Mouse (Mus musculus) bone marrow, adult 2 months (tissue): ENCODE measurements at regions not wholly inside any gene's neighbourhood (a gene's known extent, or its start where the extent isn't known, plus 50 kb on each side); places are given as distances from the start of the nearest gene placed in this dataset.
A peak's percentile ranks its signal among the peaks of the same experiment; 100 is the strongest.
"Not testable (repeated sequence)": the region's sequence is repeated elsewhere in the genome, so short reads cannot be mapped to it uniquely, and the experiment has no call there.

Experiments used
- H3K27ac ChIP-seq: fragments of 200-500 bp; 2 replicates; pipeline ENCODE4 v1.5.1; 2012; ENCODE audit warnings: low read depth, mild to moderate bottlenecking, control low read depth, inconsistent platforms, low read length; ENCODE audit not compliant: control insufficient read depth, poor library complexity, insufficient read depth
- H3K4me1 ChIP-seq: fragments of 200-500 bp; 2 replicates; pipeline ENCODE4 v1.6.1; 2011; ENCODE audit warnings: low read length; ENCODE audit not compliant: control insufficient read depth, insufficient read depth
- H3K4me3 ChIP-seq: fragments of 200-500 bp; replicated peaks from 2 replicates; pipeline ENCODE3; 2011; ENCODE audit warnings: mild to moderate bottlenecking, low read depth, low read length, control low read depth; ENCODE audit not compliant: control insufficient read depth
- CTCF ChIP-seq: fragments of 200-500 bp; IDR thresholded peaks from 2 replicates; pipeline ENCODE4 v1.5.1; 2011; ENCODE audit warnings: low read length, control low read depth; ENCODE audit not compliant: control insufficient read depth, insufficient read depth
- POLR2A ChIP-seq: fragments of 200-500 bp; IDR thresholded peaks from 2 replicates; pipeline ENCODE4 v1.6.1; 2011; ENCODE audit warnings: low read depth, mild to moderate bottlenecking, control low read depth, low read length, borderline replicate concordance; ENCODE audit not compliant: control insufficient read depth
- WGBS: fragments of 180-500 bp; shearing (Covaris S2); methylation state at CpG from one replicate; pipeline ENCODE4 v1.1.7; 2018; 5-methylcytosine and 5-hydroxymethylcytosine counted together

GRCm38 (mm10) chr10:120675369-120675768, 199.1 kb upstream of the Hmga2 start:
- TF ChIP-seq POLR2A (no peak), CTCF (no peak)
- no peak overlapping the region for H3K27ac ChIP-seq
- peaks cover 2% of the 10 kb centered on the region; the same call in 1 of the 2 replicates for H3K4me1 ChIP-seq
- H3K4me3 ChIP-seq, result no peak overlapping the region
- 64% methylated on average over 4 of the region's 4 CpGs for WGBS

- Histone ChIP-seq H3K4me1 (peaks cover 2% of the 10 kb centered on the region; the same call in 1 of the 2 replicates), H3K4me3 (no peak overlapping the region), H3K27ac (no peak overlapping the region)
- TF ChIP-seq POLR2A (no peak), CTCF (no peak)
- WGBS, result 17% methylated on average over 10 of the region's 10 CpGs
Measured at GRCm38 (mm10) chr10:120674321-120675045, 198.2 kb upstream of the Hmga2 start.

GRCm38 (mm10) chr10:120667678-120668031, 191.4 kb upstream of the Hmga2 start:
- H3K4me1 ChIP-seq, H3K4me3 ChIP-seq, H3K27ac ChIP-seq: not testable (repeated sequence)
- 85% methylated on average over 7 of the region's 7 CpGs for WGBS

- WGBS, result 84% methylated on average over 12 of the region's 12 CpGs
- no peak overlapping the region for H3K27ac ChIP-seq
- no peaks in the 10 kb centered on the region for H3K4me1 ChIP-seq
- H3K4me3 ChIP-seq, result no peak overlapping the region
- no peak for TF ChIP-seq POLR2A
- 0 out of 2 replicates have a peak, but pooled peaks have one; percentile 12 for TF ChIP-seq CTCF
Measured at GRCm38 (mm10) chr10:120666985-120667677, 190.9 kb upstream of the Hmga2 start.

- Histone ChIP-seq H3K4me3 (no peak overlapping the region), H3K4me1 (no peaks in the 10 kb centered on the region), H3K27ac (no peak overlapping the region)
- TF ChIP-seq POLR2A, result no peak
- TF ChIP-seq CTCF, result no peak
- WGBS, result 57% methylated on average over 7 of the region's 7 CpGs
Measured at GRCm38 (mm10) chr10:120666202-120666860, 190.1 kb upstream of the Hmga2 start.

DNA sequence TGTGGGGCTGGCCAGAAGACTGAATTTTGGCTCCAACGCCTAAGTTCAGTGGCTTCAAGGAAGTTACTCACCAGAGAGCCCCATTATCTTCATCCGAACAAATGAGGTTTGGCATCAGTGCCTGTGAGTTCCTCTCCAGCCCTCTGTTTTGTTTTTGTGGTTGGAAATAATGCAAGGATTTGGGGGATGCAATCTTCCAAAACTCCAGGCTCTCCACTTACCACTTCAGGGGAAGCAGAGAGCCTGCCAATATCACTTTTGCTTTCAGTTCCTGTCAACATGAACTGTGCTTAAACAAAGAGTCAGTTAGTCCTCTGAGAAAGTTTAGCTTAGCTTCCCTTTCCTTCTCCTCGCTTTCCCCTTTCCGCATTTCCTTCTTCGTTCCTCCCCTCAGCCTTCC, 189.4 kb upstream of the Hmga2 start:
- H3K27ac ChIP-seq, result no peak overlapping the region
- no peak overlapping the region for H3K4me3 ChIP-seq
- TF ChIP-seq POLR2A (no peak), CTCF (no peak)
- H3K4me1 ChIP-seq, result no peaks in the 10 kb centered on the region
- 3% methylated on average over 5 of the region's 5 CpGs for WGBS

DNA sequence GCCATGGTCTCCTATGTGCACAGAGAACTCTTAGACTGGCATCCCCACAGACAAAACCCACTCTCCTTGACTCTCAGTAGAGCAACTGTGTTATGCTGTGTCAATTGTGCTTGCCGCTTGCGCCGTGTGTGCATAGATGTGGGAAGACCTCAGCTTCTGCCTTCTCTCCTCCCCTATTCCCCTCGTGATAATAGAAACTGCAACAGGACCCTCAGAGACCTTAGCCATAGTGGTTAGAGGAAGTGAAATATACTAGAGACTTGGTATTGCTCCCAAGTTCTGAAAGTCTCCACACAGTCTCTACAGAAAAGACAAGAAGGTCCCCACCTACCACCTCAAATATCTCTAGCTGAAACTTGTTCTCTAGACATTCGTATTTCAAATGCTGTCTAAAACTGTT, 188.2 kb upstream of the Hmga2 start:
- TF ChIP-seq POLR2A (no peak), CTCF (no peak)
- H3K4me1 ChIP-seq, result no peaks in the 10 kb centered on the region
- 54% methylated on average over 5 of the region's 5 CpGs for WGBS
- H3K27ac ChIP-seq, result no peak overlapping the region
- no peak overlapping the region for H3K4me3 ChIP-seq

DNA sequence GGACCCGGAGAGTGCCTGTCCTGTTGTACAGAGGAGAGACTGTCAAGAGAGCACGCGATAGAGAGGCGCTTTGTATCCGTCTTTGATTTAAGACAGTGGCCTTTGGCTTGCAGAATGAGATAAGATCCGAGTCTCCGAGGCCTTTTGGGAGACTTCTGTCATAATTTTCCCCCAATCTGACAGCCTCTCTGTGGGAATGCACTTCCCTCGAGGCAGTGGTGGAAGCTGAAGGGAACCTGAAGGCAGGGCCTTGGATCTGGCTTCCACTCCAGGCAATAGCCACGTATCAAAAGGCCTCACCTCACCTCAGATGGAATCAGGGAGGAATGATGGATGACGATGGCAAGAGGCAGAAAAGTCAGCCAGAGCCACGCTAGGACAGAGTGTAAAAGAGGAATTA, 187.1 kb upstream of the Hmga2 start:
- no peaks in the 10 kb centered on the region for H3K4me1 ChIP-seq
- no peak overlapping the region for H3K4me3 ChIP-seq
- no peak overlapping the region for H3K27ac ChIP-seq
- WGBS, result 84% methylated on average over 11 of the region's 11 CpGs
- TF ChIP-seq CTCF, result no peak
- no peak for TF ChIP-seq POLR2A

DNA sequence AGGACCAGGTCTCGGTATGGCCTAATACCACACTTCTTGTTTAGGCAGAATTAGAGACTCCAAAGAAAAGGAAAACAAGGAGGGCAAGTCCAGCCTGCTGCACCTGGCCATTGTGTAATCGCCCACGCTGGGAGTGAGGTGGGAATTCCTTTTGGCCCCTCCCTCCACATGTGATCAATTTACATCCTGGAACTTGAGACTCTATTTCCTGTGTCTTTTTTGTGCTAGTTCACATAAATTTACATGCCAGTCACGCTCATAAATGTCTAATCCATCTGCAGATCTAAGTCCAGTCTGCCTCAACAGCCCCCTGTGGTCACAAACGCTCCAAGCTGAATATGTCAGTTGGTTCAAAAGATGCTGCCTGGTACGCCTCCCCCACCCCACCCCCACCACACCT, 184.2 kb upstream of the Hmga2 start:
- Histone ChIP-seq H3K27ac (no peak overlapping the region), H3K4me1 (no peaks in the 10 kb centered on the region), H3K4me3 (no peak overlapping the region)
- 64% methylated on average over 6 of the region's 6 CpGs for WGBS
- no peak for TF ChIP-seq POLR2A
- TF ChIP-seq CTCF, result no peak
